Mouse (Mus musculus) heart, postnatal 10 days (tissue): ENCODE results near the gene Ndufa4l2. TPM values are rescaled to one million over a fixed set of nuclear protein-coding genes. Genes with fewer than 3 reads are reported as not detected.
A peak's percentile ranks its signal among the peaks of the same experiment; 100 is the strongest.

Experiments
- DNase-seq, 2 experiments: peaks; one replicate each; pipeline ENCODE4 v3.0.0; 2021
- intact Hi-C: fragments of 180-260 bp; cut with DNase I; formaldehyde crosslinking; loops from one replicate; pipeline ENCODE4 v1.15.1; 2025
- total RNA-seq, 2 experiments: library from RNA; stranded (reverse); gene quantifications; 2 replicates each; pipeline ENCODE4 v1.2.3; 2021

The Ndufa4l2 gene
- 10 to 100 TPM; 44.5 to 54.0 TPM for total RNA-seq

DNA sequence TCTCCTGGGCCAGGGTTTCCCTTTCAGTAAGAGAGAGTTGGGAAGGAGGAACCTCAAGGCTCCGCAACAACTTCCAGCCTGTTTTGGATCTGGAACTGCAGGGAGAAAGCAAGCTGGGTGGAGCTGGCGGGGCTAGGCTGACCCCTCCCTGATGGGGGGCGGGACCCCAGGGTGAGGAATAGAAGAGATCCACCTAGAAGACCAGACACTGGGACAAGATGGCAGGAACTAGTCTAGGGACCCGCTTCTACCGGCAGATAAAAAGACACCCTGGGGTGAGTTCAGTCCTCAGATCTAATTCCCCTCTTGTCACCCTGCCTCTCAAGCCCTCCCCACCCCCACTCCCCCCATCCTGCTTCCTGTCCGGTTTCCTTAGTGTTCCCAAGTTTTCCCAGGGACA, at the start of gene Ndufa4l2:
Gene Ndufa4l2, plus strand, starts transcription at position 204 of the 400 bp plus-strand sequence.
- DNase-seq = peak; percentile 69
- intact Hi-C loops = no loop called here

DNA sequence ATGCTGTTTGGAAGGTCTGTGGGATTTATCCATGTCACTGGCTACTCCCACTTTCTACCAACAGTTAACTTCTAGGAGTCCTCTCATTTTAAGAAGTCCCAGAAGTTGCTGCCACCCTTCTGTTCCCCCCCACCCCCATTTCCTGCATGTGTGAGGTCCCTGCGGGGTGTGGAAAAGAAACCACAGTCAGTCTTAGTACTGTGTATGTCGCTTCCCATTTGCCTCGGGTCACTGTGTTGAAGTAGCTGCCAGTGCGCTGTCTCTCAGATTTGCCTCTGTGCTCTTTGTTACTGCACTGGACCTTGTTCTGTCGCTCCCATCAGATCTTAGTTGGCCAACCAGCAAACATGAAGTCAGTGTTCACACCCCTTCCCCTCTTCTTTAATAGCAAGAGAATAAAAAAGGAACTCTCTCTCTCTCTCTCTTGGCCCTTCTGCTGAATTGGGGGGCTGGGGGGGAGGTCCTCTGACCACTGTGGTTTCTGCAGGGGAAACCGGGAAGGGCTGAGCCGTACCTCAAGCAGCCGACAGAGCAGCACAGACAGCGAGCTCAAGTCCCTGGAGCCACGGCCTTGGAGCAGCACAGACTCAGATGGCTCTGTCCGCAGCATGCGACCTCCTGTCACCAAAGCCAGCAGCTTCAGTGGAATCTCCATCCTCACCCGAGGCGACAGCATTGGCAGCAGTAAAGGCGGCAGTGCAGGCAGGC, 43.3 kb upstream of the Ndufa4l2 start:
- DNase-seq = peak; percentile 26 to 37

DNA sequence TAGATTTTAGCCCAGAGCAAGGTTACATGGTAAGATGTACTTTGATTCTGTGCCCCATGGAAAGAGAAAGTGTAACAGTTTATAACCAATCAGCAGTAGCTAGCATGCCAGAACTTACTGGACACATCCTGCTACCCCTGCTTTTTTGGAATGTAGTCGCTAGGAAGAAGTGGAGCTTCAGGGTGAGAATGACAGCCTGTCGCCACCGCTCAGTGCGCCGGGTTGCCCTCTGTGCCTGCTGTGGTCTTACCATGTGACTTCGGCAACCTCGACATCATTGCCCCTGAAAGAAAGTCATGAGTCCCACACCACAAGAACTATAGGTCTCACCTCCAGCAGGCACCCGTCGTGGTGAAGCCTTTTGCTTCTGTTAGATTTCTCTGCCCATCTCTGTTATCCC, 42.0 kb upstream of the Ndufa4l2 start:
- no peak for DNase-seq
- intact Hi-C loops = no loop called here

More for the DNA sequence above, 43.3 kb upstream of the Ndufa4l2 start:
- intact Hi-C loops = no loop called here

DNA sequence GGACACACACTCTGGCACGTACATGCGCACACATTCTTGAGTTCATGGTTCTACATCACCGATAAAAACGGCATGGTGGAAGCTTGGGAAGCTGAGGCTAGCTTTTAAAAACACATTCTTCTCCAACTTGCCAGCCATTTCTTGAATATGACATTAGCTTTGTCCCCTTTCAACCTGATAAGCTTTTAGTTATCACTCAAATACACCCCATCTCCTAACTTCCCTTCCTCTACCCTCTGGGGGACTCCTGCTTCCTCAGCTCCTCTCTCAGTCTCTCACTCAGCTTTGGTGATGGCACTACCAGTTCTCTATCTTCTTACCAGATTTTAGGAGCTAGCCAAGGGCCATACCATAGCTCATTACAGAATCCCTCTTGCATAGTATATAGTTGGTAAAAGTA, 39.6 kb upstream of the Ndufa4l2 start:
- intact Hi-C loops = no loop called here
- DNase-seq = no peak

DNA sequence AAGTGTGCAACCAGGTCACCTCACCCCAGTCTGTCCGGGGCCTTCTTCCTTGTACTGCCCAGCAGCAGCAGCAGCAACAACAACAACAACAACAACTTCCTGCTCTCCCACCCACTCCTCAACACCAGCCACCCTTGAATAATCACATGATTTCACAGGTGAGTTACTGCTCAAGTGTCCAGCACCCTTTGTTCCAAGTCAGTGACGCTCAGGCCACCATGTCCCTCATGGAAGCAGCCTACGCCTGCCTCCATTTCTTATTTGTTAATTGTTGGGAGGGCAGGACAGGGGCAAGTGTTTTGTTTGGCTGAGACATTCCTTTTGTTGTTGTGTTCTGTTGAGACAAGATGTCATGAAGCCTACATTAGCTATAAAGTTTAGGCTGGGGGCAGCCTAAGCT, 38.2 kb upstream of the Ndufa4l2 start:
- no peak for DNase-seq
- intact Hi-C loops = no loop called here

DNA sequence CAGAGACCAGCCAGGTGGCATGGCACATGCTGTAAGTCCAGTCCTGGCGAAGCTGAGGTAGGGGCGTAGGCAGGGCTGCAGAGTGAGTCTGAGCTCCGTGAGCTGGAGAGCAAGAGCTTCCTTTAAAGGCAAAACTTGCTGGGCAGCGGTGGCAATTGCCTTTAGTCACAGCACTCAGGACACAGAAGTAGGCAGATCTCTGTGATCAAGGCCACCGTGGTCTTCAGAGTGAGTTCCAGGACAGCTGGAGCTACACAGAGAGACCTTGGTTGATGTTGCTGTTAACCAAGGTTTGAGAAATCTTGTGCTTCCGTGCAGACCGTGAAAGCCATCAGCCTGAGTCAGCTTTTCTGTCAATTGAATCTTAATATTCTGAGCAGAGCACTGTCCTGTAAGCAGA, 37.5 kb upstream of the Ndufa4l2 start:
- intact Hi-C loops = no loop called here
- no peak for DNase-seq

DNA sequence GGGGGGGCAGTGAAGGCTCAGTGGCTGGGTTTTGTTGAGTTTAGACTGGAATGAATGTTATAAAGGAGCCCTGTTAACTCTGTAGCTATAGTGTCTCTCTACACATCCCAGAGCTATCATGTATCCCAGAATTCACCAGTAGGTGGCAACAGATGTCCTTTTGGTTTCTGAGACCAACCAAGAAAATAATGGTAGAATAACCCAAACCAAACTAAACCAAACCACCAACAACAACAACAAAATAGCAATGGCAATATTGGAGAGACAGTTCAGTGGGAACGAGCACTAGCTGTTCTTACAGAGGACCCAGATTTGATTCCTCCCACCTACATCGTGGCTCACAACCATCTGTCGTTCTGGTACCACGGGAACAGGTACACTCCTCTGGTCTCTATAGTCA, 35.6 kb upstream of the Ndufa4l2 start:
- DNase-seq = peak; percentile 37 to 45
- intact Hi-C loops = no loop called here

DNA sequence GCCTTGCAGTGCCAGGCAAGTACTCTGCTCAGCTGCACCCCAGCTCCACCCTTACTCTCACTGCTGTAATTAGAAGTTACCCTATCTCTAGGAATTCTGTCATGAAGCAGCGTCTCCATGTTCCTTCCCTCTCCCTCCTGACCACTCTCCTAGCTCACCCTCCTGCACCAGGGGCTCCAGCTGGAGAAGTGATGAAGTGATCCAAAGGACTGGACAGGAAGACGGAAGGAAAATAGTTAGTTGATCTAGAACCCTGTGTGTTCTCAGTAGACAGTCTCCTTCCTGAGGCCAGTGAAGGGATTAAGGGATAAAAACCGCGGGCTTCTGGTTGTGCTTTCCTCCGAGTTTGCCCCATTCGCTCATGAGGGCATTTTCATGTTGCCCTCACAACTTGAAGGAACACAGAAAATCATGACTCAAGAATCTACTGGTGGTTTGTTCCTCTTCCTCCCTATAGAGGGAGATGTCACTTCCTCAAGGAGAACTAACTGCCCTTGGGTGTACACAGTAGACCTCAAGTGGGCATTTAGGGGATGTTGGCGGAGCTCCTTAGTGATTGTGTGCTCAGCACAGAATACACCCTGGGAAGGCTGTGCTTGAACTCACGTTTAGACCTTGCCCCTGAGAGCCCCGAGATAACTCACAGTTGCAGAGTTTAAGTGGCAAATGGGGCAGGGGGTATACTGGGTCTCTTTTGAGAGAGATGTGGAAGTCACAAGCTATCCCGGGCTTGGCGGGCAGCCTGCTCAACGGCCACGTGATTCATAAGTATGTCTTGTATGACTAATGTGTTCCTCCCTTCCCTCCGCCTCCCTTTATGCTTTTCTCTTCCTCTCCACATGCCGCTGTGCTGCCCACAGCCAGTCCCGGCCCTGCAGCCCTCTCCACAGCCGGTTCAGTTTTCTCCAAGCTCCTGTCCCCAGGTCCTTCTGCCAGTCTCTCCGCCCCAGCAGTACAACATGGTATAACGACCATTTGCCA, 33.6 kb upstream of the Ndufa4l2 start:
- intact Hi-C loops = no loop called here
- DNase-seq = peak; percentile 63 to 65

DNA sequence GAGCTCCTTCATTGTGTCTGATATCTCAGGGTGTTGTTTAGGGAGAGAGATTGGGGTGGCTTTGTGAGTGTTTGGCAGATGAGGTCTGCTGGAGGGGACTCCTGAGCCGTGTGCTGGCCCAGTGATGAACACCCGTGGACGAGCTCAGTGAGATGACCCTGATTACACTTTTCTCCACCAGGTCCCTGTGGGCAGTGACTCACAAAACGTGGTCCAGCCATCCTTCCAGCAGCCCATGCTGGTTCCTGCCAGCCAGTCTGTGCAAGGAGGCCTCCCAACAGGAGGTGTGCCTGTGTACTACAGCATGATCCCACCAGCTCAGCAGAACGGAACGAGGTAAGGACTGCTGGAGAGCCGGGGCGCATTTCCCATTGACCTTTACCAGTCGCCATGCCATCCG, 29.5 kb upstream of the Ndufa4l2 start:
- no peak for DNase-seq
- intact Hi-C loops = no loop called here

DNA sequence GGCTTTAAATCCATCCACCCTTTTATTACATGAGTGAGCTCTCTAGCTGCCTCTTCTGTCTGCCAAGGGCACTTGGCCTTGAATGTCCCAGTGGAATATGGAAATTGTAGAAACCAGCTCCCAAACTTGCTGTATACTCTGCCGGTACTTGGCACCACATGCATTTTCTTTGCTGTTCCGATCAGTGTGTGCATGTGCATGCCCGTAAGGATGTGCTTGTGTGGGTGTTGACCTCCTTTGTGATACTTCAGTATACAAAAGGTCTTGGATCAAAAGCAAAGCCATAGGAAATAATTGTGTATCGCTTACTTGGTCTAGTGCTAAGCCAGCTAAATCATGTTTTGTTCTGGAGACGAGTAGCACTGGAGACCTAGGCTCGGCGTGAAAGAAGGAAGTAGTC, 25.9 kb upstream of the Ndufa4l2 start:
- intact Hi-C loops = no loop called here
- DNase-seq = no peak

DNA sequence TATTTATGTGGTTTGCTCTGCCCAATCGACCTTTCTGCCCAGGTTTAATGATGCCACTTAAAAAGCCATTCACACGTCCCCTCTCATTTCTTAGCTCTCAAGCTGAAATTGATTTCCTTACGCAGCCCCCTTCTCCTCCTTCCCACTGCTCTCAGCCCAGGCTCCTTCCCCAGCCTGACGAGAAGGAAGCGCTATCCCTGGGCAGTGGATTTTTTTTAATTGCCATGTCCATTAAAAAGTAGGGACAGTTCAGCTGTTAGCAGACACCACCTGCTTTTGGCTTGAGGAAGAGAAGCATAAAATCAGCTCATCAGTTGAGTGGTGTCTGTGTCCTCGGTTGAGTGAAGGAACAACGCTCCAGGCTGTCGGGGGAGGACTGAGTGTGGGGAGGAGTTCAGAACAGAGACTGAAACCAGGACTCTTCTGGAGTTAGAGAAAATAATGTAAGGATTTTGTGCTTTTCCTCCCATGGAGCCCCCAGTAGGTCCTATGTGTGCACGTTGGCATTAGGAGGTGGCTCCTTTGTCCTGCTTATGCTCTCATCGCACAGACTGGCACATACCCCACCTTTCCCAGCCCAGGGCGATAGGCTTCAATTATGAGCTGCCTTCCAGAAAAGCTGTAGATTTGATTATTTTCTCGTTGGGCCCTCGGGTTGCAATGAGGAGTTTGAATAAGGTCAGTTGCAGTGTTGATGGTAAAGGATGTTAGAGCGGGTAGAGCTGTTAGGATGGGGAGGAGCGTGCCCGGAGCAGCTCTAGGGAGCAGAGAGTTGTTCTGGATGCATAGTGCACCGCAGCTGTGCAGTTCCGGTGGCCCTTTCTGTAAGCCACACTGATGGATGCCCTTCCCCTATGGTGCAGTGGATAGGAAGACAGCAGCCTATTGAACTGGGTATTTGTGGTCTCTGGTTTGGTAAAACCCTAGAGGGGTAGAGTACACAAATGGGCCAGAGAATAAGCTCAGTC, 24.3 kb upstream of the Ndufa4l2 start:
- intact Hi-C loops = no loop called here
- no peak for DNase-seq

DNA sequence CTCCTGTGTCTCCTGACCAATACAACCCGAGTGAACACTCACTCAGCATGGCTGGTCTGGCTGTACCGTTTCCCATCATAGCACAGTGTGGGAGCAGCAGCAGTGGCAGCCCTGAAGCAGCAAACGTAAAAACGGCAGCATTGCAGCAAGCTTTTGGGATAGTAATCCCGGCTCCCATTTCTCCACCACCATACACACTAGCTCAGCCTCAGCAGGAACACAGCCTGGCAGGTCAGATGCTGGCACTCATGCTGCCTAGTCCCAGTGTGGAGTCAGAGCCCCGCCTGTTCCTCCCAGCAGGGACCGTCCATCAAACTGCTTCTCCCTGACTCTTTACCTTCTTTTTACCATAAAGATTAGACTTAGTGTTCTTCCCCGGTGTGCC, 23.6 kb upstream of the Ndufa4l2 start:
- DNase-seq = no peak
- intact Hi-C loops = no loop called here

DNA sequence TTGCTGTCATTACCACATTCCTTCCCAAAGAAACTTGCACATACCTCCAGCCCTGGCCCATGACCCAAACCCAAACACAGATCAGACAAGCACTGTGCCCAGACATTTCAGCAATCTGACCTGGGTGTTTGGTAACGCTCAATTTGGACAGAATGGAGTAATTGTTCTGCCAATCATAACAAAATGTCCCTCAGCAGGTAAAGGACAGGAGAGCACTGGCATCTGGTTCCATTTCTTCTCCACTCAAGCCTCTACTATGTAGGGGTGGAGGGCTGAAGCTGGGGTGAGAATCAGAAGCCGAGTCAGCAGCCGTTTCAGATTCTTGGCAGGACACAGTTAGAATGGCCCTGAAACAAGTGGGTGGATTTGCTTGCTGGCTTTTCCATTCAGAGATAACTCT, 22.6 kb upstream of the Ndufa4l2 start:
- intact Hi-C loops = no loop called here
- no peak for DNase-seq

DNA sequence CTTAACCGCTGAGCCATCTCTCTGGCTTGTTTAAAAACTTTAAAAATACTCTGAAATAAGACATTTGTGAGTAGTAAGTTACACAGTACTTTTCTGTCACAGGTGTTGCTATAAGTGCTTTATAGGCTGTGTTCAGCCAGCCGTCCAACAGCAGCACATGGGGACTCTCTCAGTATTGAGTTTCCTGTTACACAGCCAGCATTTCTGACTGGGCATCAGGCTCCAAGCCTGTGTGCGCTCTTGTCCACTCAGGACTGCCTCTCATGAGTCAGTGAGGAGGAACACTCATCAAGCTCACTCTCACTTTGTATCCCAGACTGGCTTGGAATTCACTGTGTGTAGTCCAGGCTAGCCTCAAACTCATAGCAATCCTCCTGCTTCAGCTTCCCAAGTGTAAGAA, 18.6 kb upstream of the Ndufa4l2 start:
- intact Hi-C loops = no loop called here

DNA sequence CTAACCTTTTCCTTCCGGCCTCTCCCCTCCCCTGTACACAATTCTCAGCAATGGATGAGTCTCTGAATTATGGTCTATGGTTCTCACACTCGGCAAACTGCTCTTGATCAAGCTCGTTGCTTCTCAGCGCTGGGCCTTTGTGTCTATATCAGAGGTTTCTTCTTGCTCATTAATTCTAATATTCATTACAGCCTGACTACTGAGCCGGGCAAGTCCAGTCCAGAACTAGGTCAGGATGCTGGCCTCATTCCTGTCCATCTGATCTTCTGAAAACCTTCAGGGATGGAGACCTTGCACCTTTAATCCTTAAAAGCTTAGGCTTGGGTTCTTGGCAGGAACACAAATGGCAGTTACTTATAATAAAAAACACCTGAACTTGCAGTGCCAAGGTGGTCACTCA, 15.3 kb upstream of the Ndufa4l2 start:
- no peak for DNase-seq
- intact Hi-C loops = no loop called here

More for the DNA sequence above, 18.6 kb upstream of the Ndufa4l2 start:
- no peak for DNase-seq

DNA sequence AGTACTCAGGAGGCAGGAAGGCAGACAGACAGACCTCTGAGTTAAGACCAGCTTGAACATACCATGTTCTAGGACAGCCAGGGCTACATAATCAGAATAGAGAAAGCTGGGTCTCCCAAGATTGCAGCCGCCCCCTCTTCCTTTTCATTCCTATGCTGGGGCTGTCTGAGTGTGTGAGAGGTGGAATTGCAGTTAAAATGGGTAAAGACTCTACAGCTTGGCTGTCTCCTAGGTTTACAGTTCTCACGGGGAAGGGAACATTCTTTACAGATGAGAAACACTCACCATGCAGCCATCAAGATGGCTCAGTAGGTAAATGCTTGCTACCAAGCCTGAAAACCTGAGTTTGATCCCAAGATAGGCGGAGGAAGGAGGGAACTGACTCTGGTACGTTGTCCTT, 14.7 kb upstream of the Ndufa4l2 start:
- no peak for DNase-seq
- intact Hi-C loops = no loop called here

DNA sequence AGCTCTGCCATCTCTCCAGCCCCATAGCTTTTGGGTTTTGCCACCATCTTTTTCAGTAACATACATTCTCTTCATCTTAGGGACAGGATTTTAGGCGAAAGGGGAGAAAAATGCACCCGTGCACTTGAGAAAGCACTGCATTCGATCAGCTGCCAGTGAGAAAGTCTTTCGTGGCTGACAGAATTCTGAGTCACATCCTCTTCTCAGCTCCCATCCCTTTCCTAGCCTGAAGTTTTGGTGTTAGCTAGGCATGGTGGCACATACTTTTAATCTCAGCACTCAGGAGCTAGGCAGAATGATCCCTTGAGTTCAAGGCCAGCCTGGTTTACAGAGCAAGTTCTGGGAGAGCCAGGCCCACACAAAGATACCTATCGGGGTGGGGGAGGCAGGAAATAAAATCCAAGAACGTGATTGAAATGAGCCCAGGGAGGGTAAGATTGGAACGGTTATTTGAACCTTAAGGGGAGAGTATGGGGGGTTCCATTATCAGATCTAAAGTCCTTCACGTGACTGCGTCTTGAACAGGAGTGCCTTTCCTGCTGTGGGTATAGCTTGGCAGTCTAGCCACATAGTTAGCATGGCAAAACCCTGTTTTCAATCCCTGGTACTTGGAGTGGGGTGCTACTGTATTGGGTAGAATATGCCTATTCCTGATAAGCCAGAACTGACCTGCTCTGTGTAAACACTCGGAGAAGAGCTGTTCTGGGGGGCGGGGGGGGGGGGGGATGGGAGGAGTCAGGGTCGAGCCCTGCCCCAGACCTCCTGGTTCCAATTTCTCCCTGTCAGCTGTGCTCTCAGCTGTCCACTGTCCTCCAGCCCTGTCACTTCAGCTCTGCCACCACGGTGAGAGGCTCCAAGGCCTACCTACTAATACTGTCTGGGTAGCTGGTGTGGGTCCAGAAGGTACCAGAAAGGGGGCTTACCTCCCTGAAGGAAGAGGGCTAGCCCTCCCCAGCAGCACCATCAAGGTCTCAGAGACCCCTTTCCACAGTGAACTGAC, 13.6 kb upstream of the Ndufa4l2 start, which contains the start of gene Stac3:
Gene Stac3, plus strand, starts transcription at position 793 of the 1,000 bp plus-strand sequence.
- DNase-seq = no peak
- intact Hi-C loops = no loop called here

DNA sequence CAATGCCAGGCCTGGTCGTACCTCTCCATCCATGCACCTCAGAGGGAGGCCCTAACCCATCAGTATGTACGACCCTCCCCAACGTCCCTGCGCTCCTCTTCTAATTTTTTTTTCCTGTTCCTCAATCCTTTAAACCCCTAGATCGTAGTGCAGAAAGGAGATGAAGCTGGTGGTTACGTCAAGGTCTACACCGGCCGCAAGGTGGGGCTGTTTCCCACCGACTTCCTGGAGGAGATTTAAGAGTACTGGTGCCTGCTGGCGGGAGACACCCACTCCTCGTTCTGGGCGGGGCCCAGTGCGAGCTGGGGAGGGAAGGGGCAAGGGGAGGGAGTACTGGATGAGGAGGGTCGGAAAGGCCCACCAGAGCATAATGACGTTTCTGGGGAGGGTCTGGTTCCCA, 6.5 kb upstream of the Ndufa4l2 start:
- peak; percentile 71 to 86 for DNase-seq
- intact Hi-C loops = loop anchor here (1.0 kb wide), 1 partner anchor 30 kb away; no protein-coding TSS in a partner anchor
